Comparison of ENCODE assay signal across 8 mouse cellular contexts in genomic region chr4:136637563-136638229, GRCm38 (mm10). TPM values are rescaled to one million over a fixed set of nuclear protein-coding genes. Genes with fewer than 3 reads are reported as not detected.
A peak's percentile ranks its signal among the peaks of the same experiment; 100 is the strongest.
DNase-seq lines count a peak whose midpoint lies in the region; ATAC-seq and TF ChIP-seq lines count a peak whose summit lies in the region.

No protein-coding gene starts in this region.

- H3K27me3 ChIP-seq in kidney, postnatal 0 days (ENCODE audit: insufficient read depth, low read length): peaks cover 22% of the 10 kb centered on the region
- peaks cover 17% of the 10 kb centered on the region for H3K27me3 ChIP-seq in forebrain, embryonic 16.5 days (replicated peaks; ENCODE audit: control insufficient read depth, insufficient read depth, low read length)
- peaks cover 23% of the 10 kb centered on the region for H3K27me3 ChIP-seq in liver, postnatal 0 days (ENCODE audit: insufficient read depth, low read length)
- H3K27me3 ChIP-seq in stomach, embryonic 14.5 days (ENCODE audit: control insufficient read depth, insufficient read depth, low read length): 0 out of 2 replicates have a peak, but pooled peaks cover 4% of the 10 kb centered on the region

- peak; percentile 54 for DNase-seq in kidney, postnatal 0 days (ENCODE audit: low spot score)
- no peak for DNase-seq in kidney, postnatal 25 days
- DNase-seq in cerebellum, adult 8-10 months: peak; percentile 31
- DNase-seq in layer of hippocampus, adult 2 months (ENCODE audit: low spot score in 2 of 2): peak; percentile 67 to 73
- no peak for DNase-seq in liver, postnatal 0 days

- H3K4me1 ChIP-seq in kidney, postnatal 0 days (replicated peaks; ENCODE audit: insufficient read depth, low read length): no peaks in the 10 kb centered on the region
- H3K4me1 ChIP-seq in forebrain, embryonic 16.5 days (replicated peaks; ENCODE audit: control insufficient read depth, insufficient read depth, low read length): peaks cover 19% of the 10 kb centered on the region
- H3K4me1 ChIP-seq in liver, postnatal 0 days (ENCODE audit: insufficient read depth): peaks cover 7% of the 10 kb centered on the region
- H3K4me1 ChIP-seq in stomach, embryonic 14.5 days (ENCODE audit: control insufficient read depth, insufficient read depth, low read length): peaks cover 11% of the 10 kb centered on the region

- H3K36me3 ChIP-seq in kidney, postnatal 0 days (ENCODE audit: insufficient read depth, low read length): no peaks in the 10 kb centered on the region
- no peaks in the 10 kb centered on the region for H3K36me3 ChIP-seq in forebrain, embryonic 16.5 days (ENCODE audit: control insufficient read depth, insufficient read depth)
- no peaks in the 10 kb centered on the region for H3K36me3 ChIP-seq in liver, postnatal 0 days (replicated peaks; ENCODE audit: insufficient read depth, low read length)
- H3K36me3 ChIP-seq in stomach, embryonic 14.5 days (ENCODE audit: control insufficient read depth, insufficient read depth, low read length): no peaks in the 10 kb centered on the region

- H3K9ac ChIP-seq in kidney, postnatal 0 days (ENCODE audit: low read depth, low read length): peak overlapping the region; percentile 46
- H3K9ac ChIP-seq in forebrain, embryonic 16.5 days (replicated peaks; ENCODE audit: low read depth, low read length): peak overlapping the region; percentile 74
- no peak overlapping the region for H3K9ac ChIP-seq in liver, postnatal 0 days (replicated peaks)
- H3K9ac ChIP-seq in stomach, embryonic 14.5 days (replicated peaks; ENCODE audit: low read depth, low read length): peak overlapping the region; percentile 50

- no peak for TF ChIP-seq CTCF in kidney, postnatal 0 days (IDR thresholded peaks at IDR 0.05; ENCODE audit: low read depth)
- no peak for TF ChIP-seq CTCF in layer of hippocampus, adult 2 months (conservative IDR thresholded peaks at IDR 0.05)
- no peak for TF ChIP-seq CTCF in liver, postnatal 0 days (IDR thresholded peaks at IDR 0.05; ENCODE audit: low read depth)

- H3K4me2 ChIP-seq in kidney, postnatal 0 days (ENCODE audit: low read length): peak overlapping the region; percentile 92
- H3K4me2 ChIP-seq in forebrain, embryonic 16.5 days (ENCODE audit: low read length): peak overlapping the region; percentile 82
- H3K4me2 ChIP-seq in liver, postnatal 0 days (ENCODE audit: low read depth, low read length): peak overlapping the region; percentile 63
- H3K4me2 ChIP-seq in stomach, embryonic 14.5 days (replicated peaks; ENCODE audit: low read depth, low read length): peak overlapping the region; percentile 96

- no peak for TF ChIP-seq EP300 in liver, postnatal 0 days (IDR thresholded peaks at IDR 0.05; ENCODE audit: low read depth)

- H3K4me3 ChIP-seq in kidney, postnatal 0 days (replicated peaks; ENCODE audit: low read depth, low read length): peak overlapping the region; percentile 50
- peak overlapping the region; percentile 63 for H3K4me3 ChIP-seq in forebrain, embryonic 16.5 days (replicated peaks; ENCODE audit: low read length)
- H3K4me3 ChIP-seq in layer of hippocampus, adult 2 months: peak overlapping the region; percentile 60
- peak overlapping the region; percentile 36 for H3K4me3 ChIP-seq in liver, postnatal 0 days (ENCODE audit: low read depth, low read length)
- peak overlapping the region; percentile 56 for H3K4me3 ChIP-seq in stomach, embryonic 14.5 days (ENCODE audit: low read depth, low read length)

- ATAC-seq in kidney, postnatal 0 days (replicated peaks; ENCODE audit: low FRiP score, low read depth): peak; percentile 35
- ATAC-seq in forebrain, embryonic 16.5 days: peak; percentile 82
- ATAC-seq in liver, postnatal 0 days: no peak
- no peak for ATAC-seq in stomach, embryonic 14.5 days (ENCODE audit: insufficient number of reproducible peaks, insufficient read depth, low FRiP score, low read depth)
- ATAC-seq in activated CD4-positive, CD25-positive, alpha-beta regulatory T cell, adult 4 months: no peak

- H3K27ac ChIP-seq in kidney, postnatal 0 days: no peak overlapping the region
- H3K27ac ChIP-seq in forebrain, embryonic 16.5 days (ENCODE audit: low read length): peak overlapping the region; percentile 56
- H3K27ac ChIP-seq in layer of hippocampus, adult 2 months: peak overlapping the region; percentile 85
- no peak overlapping the region for H3K27ac ChIP-seq in liver, postnatal 0 days (ENCODE audit: low read depth)
- no peak overlapping the region for H3K27ac ChIP-seq in stomach, embryonic 14.5 days (ENCODE audit: low read length)

- H3K9me3 ChIP-seq in kidney, postnatal 0 days (replicated peaks; ENCODE audit: low read length): no peaks in the 10 kb centered on the region
- H3K9me3 ChIP-seq in forebrain, embryonic 16.5 days (ENCODE audit: control insufficient read depth, low read length): no peaks in the 10 kb centered on the region
- no peaks in the 10 kb centered on the region for H3K9me3 ChIP-seq in liver, postnatal 0 days (ENCODE audit: low read length)
- H3K9me3 ChIP-seq in stomach, embryonic 14.5 days (ENCODE audit: control insufficient read depth, low read depth, low read length): no peaks in the 10 kb centered on the region

- 2% methylated on average over 75 of the region's 76 CpGs for WGBS in kidney, postnatal 0 days
- 2% methylated on average over 76 of the region's 76 CpGs for WGBS in forebrain, embryonic 16.5 days
- WGBS in liver, postnatal 0 days (ENCODE audit: insufficient replicate concordance): 4% methylated on average over 70 of the region's 76 CpGs
- WGBS in stomach, embryonic 14.5 days: 2% methylated on average over 76 of the region's 76 CpGs

RNA-seq across cellular contexts. Expression of gene Lactbl1, which starts 15.3 kb away (rescaled TPM):
- not detected in 2 replicates for polyA plus RNA-seq in kidney, postnatal 0 days (2015; fragmentation: Nextera tagmentation; extraction: Ambion mirVana)
- 0.06 TPM in 1 of 2 replicates, not detected in the other for polyA plus RNA-seq in forebrain, embryonic 16.5 days (2015; fragmentation: Nextera tagmentation; extraction: Ambion mirVana)
- total RNA-seq in layer of hippocampus, adult 2 months (2021): under 1 TPM; 0.15 to 0.20 TPM
- polyA plus RNA-seq in liver, postnatal 0 days (2015; fragmentation: Nextera tagmentation; extraction: Ambion mirVana): not detected in 2 replicates
- 0.10 TPM in 1 of 2 replicates, not detected in the other for polyA plus RNA-seq in stomach, embryonic 14.5 days (2014; fragmentation: Nextera tagmentation; extraction: Ambion mirVana)
- polyA plus RNA-seq in activated CD4-positive, CD25-positive, alpha-beta regulatory T cell, adult 4 months (2017; shearing (Covaris generic)): not detected

RNA-seq across cellular contexts. Expression of gene Tex46, which starts 27.5 kb away (rescaled TPM):
- polyA plus RNA-seq in kidney, postnatal 0 days (2015; fragmentation: Nextera tagmentation; extraction: Ambion mirVana): not detected in 2 replicates
- polyA plus RNA-seq in forebrain, embryonic 16.5 days (2015; fragmentation: Nextera tagmentation; extraction: Ambion mirVana): not detected in 2 replicates
- total RNA-seq in layer of hippocampus, adult 2 months (2021): not detected
- polyA plus RNA-seq in liver, postnatal 0 days (2015; fragmentation: Nextera tagmentation; extraction: Ambion mirVana): not detected in 2 replicates
- not detected in 2 replicates for polyA plus RNA-seq in stomach, embryonic 14.5 days (2014; fragmentation: Nextera tagmentation; extraction: Ambion mirVana)
- polyA plus RNA-seq in activated CD4-positive, CD25-positive, alpha-beta regulatory T cell, adult 4 months (2017; shearing (Covaris generic)): not detected

RNA-seq across cellular contexts. Expression of gene Kdm1a, which starts 35.2 kb away (rescaled TPM):
- 28.8 TPM in 2 replicates for polyA plus RNA-seq in kidney, postnatal 0 days (2015; fragmentation: Nextera tagmentation; extraction: Ambion mirVana)
- polyA plus RNA-seq in forebrain, embryonic 16.5 days (2015; fragmentation: Nextera tagmentation; extraction: Ambion mirVana): 82.2 and 87.4 TPM in 2 replicates
- 10 to 100 TPM; 89.0 to 91.6 TPM for total RNA-seq in layer of hippocampus, adult 2 months (2021)
- polyA plus RNA-seq in liver, postnatal 0 days (2015; fragmentation: Nextera tagmentation; extraction: Ambion mirVana): 6.3 and 6.8 TPM in 2 replicates
- 52.7 and 55.6 TPM in 2 replicates for polyA plus RNA-seq in stomach, embryonic 14.5 days (2014; fragmentation: Nextera tagmentation; extraction: Ambion mirVana)
- 10 to 100 TPM; 17.1 to 19.4 TPM for polyA plus RNA-seq in activated CD4-positive, CD25-positive, alpha-beta regulatory T cell, adult 4 months (2017; shearing (Covaris generic))

Comparison
In these comparisons a context has a peak if more than half of its experiments do, and no peak if none do; other contexts are left out.
1. DNase-seq: peak in kidney, postnatal 0 days (single experiment), cerebellum, adult 8-10 months (single experiment) and layer of hippocampus, adult 2 months (2 of 2); none in kidney, postnatal 25 days (0 of 2) and liver, postnatal 0 days (single experiment).
2. ATAC-seq: peak in kidney, postnatal 0 days (single experiment) and forebrain, embryonic 16.5 days (single experiment); none in liver, postnatal 0 days (single experiment), stomach, embryonic 14.5 days (single experiment) and activated CD4-positive, CD25-positive, alpha-beta regulatory T cell, adult 4 months (single experiment).
3. H3K27ac ChIP-seq: peak in forebrain, embryonic 16.5 days (single experiment) and layer of hippocampus, adult 2 months (single experiment); none in kidney, postnatal 0 days (single experiment), liver, postnatal 0 days (single experiment) and stomach, embryonic 14.5 days (single experiment).
4. Peak in every context shown above with its lines, with median percentiles within 50 percentile points of each other: H3K4me2 ChIP-seq and H3K4me3 ChIP-seq.